Mouse (Mus musculus) cerebellum, postnatal 14 days (tissue): ENCODE measurements around the gene Gmeb1.
A peak's percentile ranks its signal among the peaks of the same experiment; 100 is the strongest.
"Not testable (repeated sequence)": the region's sequence is repeated elsewhere in the genome, so short reads cannot be mapped to it uniquely, and the experiment has no call there.

Experiments
- DNase-seq, 2 experiments: peaks; one replicate each; pipeline ENCODE4 v3.0.0; 2021; ENCODE audit warnings: mixed read lengths in 2 of 2

Gene Gmeb1

DNA sequence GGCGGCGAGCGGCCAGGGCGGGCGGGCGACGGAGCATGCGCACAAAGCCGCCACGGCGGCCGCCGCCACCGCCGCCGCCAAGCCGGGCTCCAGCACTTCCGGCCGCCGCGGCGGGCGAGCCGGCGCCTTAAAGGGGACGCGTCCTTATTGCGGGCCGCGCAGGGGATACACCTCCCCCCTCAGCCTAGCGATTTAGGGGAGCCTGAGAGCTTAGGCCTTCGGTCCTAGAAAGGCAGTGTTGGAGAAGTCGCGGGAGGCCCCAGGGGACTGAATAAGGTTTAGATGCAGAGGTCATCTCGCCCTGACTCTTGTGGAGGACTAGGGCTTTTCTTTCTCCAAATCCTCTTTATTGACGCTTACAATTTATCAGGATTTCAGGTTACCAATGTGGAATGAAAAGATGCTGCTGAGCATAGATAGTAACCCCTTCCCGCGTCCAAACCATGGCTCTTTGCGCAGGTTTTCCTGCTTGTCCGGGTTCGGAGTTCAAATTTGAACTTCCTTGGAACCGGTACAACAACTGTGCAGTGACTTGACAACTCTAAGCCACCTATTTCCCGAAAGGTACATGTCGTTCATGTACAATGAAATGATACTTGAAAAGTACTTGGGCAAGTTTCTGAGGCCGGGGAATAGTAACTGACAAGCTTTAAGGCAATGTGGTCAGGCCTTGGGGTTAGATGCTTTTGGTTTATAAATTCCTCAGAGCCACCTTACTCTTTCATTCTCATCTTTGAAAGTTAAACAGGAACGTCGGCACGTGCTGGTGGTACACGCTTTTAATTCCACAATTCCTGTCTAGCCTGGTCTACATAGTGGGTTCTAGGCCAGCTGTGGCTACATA, at the start of gene Gmeb1:
TSS of gene Gmeb1 (minus strand) at position 89 of the 844 bp plus-strand sequence.
- DNase-seq = peak; percentile 86 to 87

DNA sequence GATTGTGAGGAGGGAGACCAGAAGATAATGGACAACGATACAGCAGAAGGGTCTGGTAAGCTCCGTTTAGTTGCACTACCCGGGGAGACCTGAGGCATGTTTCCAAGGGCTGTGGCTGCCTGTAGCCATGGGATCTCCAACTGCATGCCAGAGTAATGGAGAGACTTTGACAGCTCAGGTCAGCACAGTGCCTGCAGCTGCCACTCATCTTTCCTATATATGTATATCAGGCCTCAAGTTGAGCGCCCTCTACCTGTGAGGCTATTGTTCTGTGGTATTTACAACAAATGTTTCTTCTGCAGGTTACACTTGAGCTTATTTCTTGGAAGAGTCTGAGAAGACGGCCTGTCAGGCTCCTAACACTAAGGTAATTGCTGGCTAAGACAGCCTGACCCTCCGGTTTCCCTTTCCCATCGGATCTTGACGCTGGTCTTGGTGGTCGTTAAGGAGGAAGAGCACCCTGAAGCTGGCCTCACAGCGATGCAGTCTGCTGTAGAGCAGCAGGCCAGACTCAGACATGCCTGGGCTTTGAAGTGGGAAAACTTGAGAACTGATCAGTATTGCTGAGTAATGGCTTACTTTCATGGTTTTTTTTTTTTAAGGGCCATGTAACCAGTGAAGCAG, 48.6 kb upstream of the Gmeb1 start:
- peak; percentile 47 to 58 for DNase-seq

DNA sequence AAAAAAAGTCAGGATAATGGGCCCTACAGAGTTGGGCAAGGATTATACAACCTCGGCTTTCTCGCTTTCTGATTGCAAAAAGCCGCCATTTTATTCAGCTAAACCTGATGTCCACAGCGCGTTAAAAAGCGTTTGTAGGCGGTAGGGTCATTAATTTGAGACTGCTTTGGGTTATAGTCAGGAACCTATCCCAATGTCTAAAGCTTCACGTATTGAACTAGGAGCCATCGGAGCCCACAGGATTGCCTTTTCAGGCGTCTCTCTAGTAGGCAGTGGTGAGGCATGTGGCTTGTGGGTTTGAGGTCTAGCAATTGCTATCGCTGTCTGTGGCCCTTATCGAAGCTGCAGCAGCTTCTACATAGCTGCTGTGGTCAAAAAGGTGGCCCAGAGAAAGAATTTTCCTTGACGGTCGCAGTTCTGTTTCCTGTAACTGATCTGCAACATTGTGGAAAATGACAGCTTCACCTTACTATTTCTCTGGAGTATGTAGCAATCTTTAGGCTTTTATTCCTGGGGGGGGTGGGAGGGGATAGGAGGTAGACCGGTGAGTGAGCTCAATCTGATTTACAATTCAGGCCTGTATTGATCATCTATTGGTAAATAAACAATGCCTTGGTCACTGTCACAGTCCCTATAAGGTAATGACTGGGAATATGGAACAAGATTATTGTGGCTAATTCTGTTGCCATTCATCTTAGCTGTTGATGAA, 47.9 kb upstream of the Gmeb1 start:
- DNase-seq = peak; percentile 31 to 46

GRCm38 (mm10) chr4:132308437-132309139, 47.2 kb upstream of the Gmeb1 start:
- peak; percentile 90 to 94 for DNase-seq

- DNase-seq = no peak
Measured at GRCm38 (mm10) chr4:132306004-132306403, 44.6 kb upstream of the Gmeb1 start.

- no peak for DNase-seq
Measured at GRCm38 (mm10) chr4:132305276-132305675, 43.9 kb upstream of the Gmeb1 start.

DNA sequence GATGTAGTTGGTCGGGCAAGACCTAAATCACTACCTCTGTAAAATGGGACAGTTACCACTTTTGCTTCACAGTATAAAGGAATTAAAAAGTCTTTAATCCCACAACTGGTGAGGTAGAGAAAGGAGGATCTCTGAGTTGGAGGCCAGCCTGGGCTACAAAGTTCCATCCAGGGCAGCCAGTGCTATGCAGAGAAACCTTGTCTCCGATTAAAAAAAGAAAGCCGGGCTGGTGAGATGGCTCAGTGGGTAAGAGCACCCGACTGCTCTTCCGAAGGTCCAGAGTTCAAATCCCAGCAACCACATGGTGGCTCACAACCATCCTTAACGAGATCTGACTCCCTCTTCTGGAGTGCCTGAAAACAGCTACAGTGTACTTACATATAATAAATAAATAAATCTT, 42.1 kb upstream of the Gmeb1 start:
- DNase-seq = not testable (repeated sequence)

GRCm38 (mm10) chr4:132302939-132303479, 41.6 kb upstream of the Gmeb1 start, which contains the start of gene Rab42:
Gene Rab42, minus strand, starts transcription at chr4:132303385.
- DNase-seq = peak; percentile 34 to 62

DNA sequence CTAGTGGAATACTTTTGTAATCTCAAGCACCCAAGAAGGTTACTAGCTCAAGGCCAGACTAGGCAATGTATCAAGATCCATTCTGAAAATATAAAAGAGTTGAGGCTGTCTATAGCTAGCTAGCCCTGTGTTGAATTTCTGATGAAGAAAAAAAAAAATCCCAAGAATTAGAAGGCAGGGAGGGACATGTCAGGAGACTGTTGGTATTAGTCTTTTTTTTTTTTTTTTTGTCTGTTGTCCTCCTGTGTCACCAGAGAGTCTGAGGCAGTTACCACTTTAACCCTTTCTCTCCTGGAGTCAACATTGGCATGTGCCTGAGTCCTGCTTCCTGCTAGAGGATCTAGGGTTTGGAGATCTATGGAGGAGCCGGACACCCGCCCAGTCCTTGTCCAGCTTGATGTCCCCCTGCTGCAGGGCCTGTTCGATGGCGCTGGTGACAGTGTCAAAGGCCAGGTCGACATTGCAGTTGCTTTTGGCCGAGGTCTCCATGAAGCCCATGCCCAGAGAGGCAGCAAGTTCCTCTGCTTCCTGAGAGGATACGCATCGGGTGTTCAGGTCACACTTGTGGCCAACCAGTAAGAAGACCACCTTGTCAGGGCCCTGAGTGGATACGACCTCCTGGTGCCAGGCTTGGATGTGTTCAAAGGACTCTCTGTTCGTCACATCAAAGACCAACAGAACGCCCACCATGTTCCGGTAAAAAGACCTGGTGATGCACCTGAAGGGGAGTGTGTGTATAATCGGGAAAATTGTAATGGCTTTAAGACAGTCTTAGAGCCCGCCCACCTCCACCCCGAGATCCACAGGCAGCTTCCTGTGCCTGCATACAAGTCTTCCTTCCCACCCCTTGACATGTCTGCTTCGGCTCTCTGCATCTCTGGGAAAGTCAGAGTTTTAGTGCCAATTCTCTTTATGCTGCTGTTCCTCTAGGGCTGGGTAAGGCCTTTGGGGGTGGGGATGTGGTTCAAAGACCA, 40.9 kb upstream of the Gmeb1 start:
- DNase-seq = no peak

DNA sequence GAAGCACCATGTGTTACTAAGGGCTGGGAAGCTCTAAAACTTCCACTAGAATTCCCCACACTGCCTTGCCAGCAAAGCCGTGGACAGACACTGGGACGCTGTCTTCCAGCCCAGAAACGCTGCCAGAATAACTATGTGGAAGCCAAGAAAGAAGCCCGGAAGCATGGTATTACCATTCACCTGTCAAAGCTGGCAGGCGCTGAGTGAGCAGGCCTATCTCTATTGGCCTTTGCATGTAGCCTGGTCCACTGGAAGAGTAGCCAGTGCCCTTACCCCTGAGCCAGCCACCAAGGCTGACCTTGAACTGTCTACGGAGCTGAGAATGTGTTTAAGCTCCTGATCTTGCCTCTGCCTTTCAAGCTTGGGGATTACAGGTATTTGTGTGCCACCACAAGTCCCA, 40.1 kb upstream of the Gmeb1 start:
- peak; percentile 24 to 31 for DNase-seq

GRCm38 (mm10) chr4:132299849-132300248, 38.4 kb upstream of the Gmeb1 start:
- no peak for DNase-seq

DNA sequence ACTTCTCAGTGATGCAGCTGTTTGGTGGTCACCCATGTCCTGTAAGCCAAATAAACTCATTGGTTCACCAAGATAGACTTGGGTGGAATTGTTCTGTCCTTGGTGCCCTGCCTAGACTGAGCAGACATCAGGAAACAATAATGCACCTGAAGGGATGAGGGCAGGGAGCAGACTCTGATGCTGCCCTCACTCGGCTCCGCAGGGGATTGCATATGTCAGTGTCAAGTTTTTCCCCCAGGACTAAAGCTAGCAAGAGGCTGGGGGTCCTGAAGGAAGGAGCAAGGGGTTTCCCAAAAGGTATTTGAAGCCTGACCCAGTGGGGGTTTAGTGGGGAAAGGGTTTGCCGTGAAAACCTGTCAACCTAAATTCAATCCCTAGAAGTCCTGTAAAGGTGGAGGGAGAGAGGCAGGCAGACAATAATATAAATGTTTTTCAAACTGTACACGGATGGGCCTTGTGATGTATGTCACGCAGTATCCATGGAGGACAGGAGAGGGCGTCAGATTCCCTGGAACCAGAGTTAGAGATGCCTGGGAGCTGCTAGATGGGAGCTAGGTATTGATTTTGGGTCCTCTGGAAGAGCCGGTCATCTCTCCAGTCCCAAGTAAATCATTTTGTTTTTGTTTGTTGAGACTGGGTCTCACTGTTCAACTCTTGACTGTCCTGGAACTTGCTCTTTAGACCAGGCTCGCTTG, 34.4 kb upstream of the Gmeb1 start:
- DNase-seq = no peak

GRCm38 (mm10) chr4:132293682-132294240, 32.4 kb upstream of the Gmeb1 start:
- no peak for DNase-seq

GRCm38 (mm10) chr4:132292988-132293387, 31.6 kb upstream of the Gmeb1 start:
- peak; percentile 31 to 43 for DNase-seq

- DNase-seq = no peak
Measured at GRCm38 (mm10) chr4:132291624-132292335, 30.4 kb upstream of the Gmeb1 start.

DNA sequence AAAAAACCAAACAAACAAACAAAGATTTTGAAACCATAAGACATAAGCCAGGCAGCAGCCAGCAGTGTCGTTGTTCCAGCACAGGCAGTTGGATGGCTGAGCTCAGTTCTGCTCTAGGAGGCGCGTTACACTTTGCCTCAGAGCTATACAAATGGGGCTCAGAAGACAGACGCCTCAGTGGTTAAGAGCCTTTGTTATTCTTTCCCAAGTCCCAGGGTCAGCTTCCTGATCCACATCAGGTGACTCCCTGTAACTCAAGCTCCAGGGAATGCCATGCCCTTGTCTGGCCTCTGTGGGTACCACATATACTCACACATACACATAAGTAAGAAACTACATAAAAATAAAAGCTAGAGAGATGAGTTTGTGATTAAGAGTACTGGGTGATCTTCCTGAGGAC, 29.7 kb upstream of the Gmeb1 start:
- DNase-seq = no peak

DNA sequence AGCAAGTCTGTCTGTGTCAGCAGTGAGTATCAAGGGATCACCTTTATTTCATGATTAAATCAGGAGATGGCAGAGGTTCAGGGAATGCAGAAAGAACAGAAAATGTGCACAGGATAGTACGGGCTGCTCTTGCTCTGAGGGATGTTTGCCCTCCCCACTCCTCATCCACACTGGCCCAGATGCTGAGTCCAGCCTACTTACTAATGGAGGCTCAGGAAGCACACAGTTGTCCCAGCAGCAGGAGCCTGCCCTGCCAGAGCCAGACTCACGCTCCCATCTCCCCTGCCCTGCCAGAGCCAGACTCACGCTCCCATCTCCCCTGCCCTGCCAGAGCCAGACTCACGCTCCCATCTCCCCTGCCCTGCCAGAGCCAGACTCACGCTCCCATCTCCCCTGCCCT, 27.4 kb upstream of the Gmeb1 start:
- DNase-seq = not testable (repeated sequence)

- DNase-seq = no peak
Measured at GRCm38 (mm10) chr4:132275949-132276348, 14.5 kb upstream of the Gmeb1 start.

GRCm38 (mm10) chr4:132274156-132274862, 12.9 kb upstream of the Gmeb1 start, which contains the start of gene Taf12:
Gene Taf12, plus strand, starts transcription at chr4:132274375.
- DNase-seq = peak; percentile 93 to 95
